Mouse (Mus musculus): ENCODE data around the gene Fgfr2.

Gene Fgfr2

GRCm38 (mm10) chr7:131548473-131548872 is 1574.7 kb downstream of the Fgfr2 start, which contains the start of gene Hmx2:
Gene Hmx2 (plus strand): TSS chr7:131548773.
- no peak for DNase-seq

GRCm38 (mm10) chr7:131547481-131547880 is 1575.7 kb downstream of the Fgfr2 start:
- DNase-seq = no peak

GRCm38 (mm10) chr7:131546423-131546822 is 1576.7 kb downstream of the Fgfr2 start:
- DNase-seq = no peak

- DNase-seq = no peak
Observed at GRCm38 (mm10) chr7:131545701-131546385, 1577.3 kb downstream of the Fgfr2 start.

- no peak for DNase-seq
Observed at GRCm38 (mm10) chr7:131544871-131545270, 1578.3 kb downstream of the Fgfr2 start.

- no peak for DNase-seq
Observed at GRCm38 (mm10) chr7:131543623-131544481, 1579.3 kb downstream of the Fgfr2 start.

- DNase-seq = no peak
Observed at GRCm38 (mm10) chr7:131542872-131543622, 1580.1 kb downstream of the Fgfr2 start.

- DNase-seq = no peak
Observed at GRCm38 (mm10) chr7:131542115-131542871, 1580.9 kb downstream of the Fgfr2 start, which contains the start of gene Hmx3. Gene Hmx3 (plus strand): TSS chr7:131542867.

- no peak for DNase-seq
Observed at GRCm38 (mm10) chr7:131541184-131542114, 1581.7 kb downstream of the Fgfr2 start.

GRCm38 (mm10) chr7:131539979-131540378 is 1583.2 kb downstream of the Fgfr2 start:
- DNase-seq = peak; percentile 66

- no peak for DNase-seq
Observed at GRCm38 (mm10) chr7:131503739-131504138, 1619.4 kb downstream of the Fgfr2 start.

GRCm38 (mm10) chr7:131478403-131478802 is 1644.7 kb downstream of the Fgfr2 start:
- no peak for DNase-seq

- DNase-seq = no peak
Observed at GRCm38 (mm10) chr7:131477140-131477539, 1646.0 kb downstream of the Fgfr2 start.

GRCm38 (mm10) chr7:131471551-131471950 is 1651.6 kb downstream of the Fgfr2 start:
- no peak for DNase-seq

- DNase-seq = no peak
Observed at GRCm38 (mm10) chr7:131469506-131469905, 1653.6 kb downstream of the Fgfr2 start.

GRCm38 (mm10) chr7:131467312-131467711 is 1655.8 kb downstream of the Fgfr2 start:
- DNase-seq = no peak

- DNase-seq = no peak
Observed at GRCm38 (mm10) chr7:131465735-131466134, 1657.4 kb downstream of the Fgfr2 start.

- DNase-seq = no peak
Observed at GRCm38 (mm10) chr7:131465117-131465601, 1658.0 kb downstream of the Fgfr2 start.

- DNase-seq = no peak
Observed at GRCm38 (mm10) chr7:131456714-131457113, 1666.4 kb downstream of the Fgfr2 start.

GRCm38 (mm10) chr7:131437051-131437450 is 1686.1 kb downstream of the Fgfr2 start:
- DNase-seq = no peak

GRCm38 (mm10) chr7:131434276-131434675 is 1688.9 kb downstream of the Fgfr2 start:
- no peak for DNase-seq

Measured in cerebellum, adult 9-10 months (tissue).